Mouse (Mus musculus) bone marrow macrophage, adult 2 months (primary cell): ENCODE measurements around the gene Csf3r.

Source experiments
- CTCF ChIP-seq: IDR thresholded peaks from 2 replicates; pipeline ENCODE4 v1.5.1; 2012; ENCODE audit warnings: low read depth, mild to moderate bottlenecking, low read length, moderate library complexity
- POLR2A ChIP-seq: IDR thresholded peaks from 2 replicates; pipeline ENCODE4 v1.6.1; 2012; ENCODE audit warnings: mild to moderate bottlenecking, low read depth, low read length, borderline replicate concordance

DNA sequence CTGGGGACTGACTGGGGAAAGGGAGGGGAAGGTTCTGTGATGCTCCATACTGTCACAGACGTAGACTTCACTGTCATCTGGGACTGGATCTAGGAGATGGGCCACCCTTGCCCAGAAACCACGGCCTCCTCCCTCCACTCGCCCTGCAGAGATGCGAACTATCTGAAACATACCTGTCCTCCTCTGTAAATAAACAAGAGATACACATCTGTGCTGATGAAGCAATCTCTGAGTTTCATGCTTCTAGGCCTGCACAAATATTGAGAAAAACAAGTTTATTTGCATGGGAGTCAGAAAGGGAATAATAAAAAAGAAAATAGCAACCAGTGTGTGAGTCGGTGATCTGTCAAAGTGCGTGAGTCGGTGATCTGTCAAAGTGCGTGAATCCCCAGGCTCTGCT is 67.5 kb downstream of the Csf3r start:
- TF ChIP-seq CTCF (no peak), POLR2A (no peak)
